Mouse (Mus musculus) c-Kit-positive CD71-positive TER-119-negative erythroid progenitor cells, embryonic 14.5 days (primary cell): Measurements from ENCODE around the gene Gm20388.

Source experiments
- DNase-seq: peaks from one replicate; pipeline ENCODE4 v3.0.0-alpha.2; 2013; ENCODE audit warnings: low read depth

The Gm20388 gene

DNA sequence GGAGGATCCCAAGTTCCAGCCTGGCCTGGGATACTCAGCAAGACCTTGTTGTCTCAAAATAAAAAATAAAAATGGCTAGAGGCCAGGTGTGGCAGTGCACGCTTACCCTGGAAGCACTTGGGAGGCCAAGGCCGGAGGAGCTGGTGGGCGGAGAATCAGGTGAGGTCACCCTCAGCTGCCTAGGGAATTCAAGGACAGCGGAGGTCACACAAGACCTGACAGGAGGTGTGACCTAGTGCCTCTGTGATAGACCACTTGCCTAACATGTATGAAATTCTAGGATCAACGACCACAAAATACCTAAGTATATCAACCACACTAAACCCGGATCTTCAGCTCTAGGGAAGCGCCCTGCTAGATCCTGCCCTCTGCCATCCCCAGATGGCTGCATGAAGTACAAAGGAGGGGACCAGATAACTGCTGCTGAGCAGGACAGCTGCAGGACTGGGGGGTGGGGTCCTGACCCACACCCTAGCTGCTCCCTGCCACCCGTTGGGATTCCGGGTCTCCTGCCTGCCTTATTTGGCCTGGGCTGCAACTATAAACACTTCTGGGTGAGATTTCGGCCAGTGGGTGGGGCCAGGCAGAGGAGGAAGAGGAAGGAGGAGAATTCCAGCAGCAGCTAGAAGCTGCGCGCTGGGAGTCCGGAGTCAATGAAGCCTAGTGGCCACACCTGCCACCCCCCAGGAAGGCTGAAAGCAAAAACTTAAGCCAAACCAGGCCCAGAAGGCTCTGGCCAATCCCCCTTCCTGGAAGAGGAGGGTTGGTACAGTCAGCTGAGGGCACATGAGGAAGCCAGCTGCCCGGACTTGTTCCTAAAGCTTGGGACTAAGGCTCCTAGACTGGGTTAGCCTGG, 2612.4 kb downstream of the Gm20388 start:
- DNase-seq: no peak

GRCm38 (mm10) chr8:122523652-122524360, 2613.2 kb downstream of the Gm20388 start:
- no peak for DNase-seq

DNA sequence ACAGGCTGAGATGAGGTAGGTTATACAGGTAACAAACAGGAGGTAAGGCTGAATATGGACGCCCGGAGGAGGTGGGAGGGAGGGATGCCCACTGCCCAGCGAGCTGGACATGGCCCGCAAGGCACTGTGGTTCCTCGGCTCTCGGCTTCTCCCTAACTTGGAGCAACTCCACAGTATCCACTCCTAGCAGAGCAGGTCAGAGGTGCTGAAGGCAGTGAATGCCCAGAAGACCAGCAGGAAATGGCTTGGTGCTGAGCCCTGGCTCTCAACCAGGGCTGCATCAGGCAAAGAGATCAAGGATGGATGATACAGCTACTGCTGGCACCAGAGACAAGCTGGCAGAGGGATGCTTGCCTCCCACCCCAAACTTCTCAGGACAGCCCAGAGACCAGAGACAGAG, 2613.9 kb downstream of the Gm20388 start:
- no peak for DNase-seq

- peak; percentile 60 for DNase-seq
Observed at GRCm38 (mm10) chr8:122525004-122525403, 2614.4 kb downstream of the Gm20388 start.

- DNase-seq: no peak
Observed at GRCm38 (mm10) chr8:122526084-122526483, 2615.4 kb downstream of the Gm20388 start.

DNA sequence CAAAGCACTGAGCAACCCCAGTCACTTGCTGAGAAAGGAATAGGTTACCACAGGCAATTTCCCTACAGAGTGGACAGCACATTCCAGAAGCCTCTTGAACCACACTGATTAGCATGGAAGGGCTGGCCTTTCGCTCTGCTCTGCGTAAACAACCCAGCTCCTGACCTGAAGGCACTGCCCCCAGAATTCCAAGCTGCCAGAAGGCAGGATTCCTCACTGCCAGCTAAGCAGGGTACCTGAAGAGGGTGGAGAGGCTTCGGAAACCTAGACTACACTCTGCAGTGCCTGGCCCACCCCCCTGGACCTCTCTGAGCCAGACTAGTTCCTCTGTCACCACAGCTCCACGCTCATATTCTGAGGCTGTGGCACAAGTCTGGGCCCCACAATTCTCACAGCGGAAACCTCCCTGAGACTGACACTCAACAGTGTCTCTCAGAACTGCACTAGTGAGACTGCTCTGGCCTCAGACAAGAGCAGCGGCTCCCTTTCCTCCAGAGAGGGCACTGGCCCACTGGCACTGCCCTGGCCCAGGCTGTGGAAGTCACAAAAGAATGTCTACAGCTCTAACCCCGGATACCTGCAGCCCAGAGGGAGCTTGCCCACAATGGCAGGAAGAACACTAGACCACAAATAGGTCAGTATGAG, 2616.0 kb downstream of the Gm20388 start:
- DNase-seq: no peak

DNA sequence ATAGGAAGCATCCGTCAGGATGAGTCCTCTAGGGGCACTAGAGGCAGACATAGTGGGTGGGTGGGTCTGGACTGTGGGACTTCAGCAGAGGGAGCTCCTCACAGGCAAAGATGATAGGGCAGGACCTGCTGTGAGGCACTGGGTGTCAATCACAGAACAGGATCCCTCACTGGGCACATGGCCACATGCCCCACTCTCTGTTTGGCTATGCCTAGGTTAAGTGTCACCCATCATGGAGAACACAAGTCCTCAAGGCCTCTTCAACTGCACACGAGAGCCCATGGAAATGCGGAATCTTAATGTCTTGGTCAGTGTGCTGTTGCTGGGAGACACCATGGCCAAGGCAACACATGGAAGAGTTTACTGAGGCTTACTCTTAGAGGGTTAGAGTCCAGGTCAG, 2617.3 kb downstream of the Gm20388 start:
- DNase-seq: no peak

- no peak for DNase-seq
Observed at GRCm38 (mm10) chr8:122529159-122529558, 2618.5 kb downstream of the Gm20388 start.

DNA sequence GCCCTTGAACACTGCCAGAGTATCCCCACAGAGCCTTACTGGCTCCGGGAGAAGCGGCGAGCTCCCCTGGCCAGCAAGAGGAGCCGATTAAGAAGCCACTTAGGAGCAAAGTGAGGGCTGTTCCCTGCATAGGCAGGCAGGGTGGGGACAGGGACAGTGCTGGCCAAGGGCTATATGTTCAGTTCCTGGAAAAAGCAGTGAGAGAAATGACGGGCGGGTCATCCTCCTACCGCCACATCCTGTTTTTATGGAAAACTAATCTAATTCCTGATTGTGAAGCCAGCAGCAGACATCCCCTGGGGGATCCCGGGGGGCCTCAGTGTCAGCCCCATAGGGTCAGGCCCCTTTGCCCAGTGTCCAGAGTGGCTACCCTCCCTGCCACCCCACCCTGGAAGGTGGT, 2620.7 kb downstream of the Gm20388 start:
- no peak for DNase-seq

DNA sequence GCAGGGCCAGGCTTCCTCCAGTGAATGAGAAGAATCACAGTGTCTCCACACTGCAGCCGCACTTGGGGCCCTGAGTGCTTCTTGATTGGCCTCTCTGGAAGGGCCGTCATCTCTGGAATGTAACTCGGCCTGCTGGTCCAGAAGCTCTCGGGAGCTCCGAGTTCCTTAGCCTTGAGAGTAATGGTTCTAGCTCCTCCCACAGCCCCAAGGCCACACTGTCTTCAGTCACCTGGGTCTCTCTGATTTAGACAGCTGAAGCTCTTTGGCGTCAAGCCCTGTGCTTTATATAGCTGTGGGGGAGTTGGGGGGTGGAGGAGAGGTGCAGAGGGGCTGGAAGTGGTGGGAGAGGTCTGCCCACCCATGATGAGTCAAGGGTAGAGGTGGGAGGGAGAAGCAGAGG, 2626.4 kb downstream of the Gm20388 start:
- no peak for DNase-seq

DNA sequence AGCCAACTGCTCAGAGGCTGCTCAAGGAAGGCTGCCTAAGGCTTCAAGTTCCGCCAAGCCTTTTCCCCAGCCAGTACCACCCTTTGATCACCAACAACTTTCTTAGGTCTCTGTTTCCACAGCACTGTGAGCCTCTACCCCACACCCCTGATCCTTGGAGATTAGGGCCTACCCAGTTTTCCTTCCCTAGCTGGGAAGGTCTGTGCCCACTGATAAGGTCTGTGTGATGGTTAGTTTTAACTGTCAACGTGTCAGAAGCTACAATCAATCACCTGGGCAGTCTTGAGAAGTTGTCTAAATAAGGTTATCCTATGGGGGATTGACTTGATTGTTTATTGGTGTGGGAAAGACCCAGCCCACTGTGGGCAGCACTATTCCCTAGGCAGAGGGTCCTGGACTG, 2627.2 kb downstream of the Gm20388 start:
- DNase-seq: peak; percentile 81

- DNase-seq: no peak
Observed at GRCm38 (mm10) chr8:122538310-122539076, 2627.9 kb downstream of the Gm20388 start.

GRCm38 (mm10) chr8:122544138-122544537, 2633.5 kb downstream of the Gm20388 start:
- no peak for DNase-seq

DNA sequence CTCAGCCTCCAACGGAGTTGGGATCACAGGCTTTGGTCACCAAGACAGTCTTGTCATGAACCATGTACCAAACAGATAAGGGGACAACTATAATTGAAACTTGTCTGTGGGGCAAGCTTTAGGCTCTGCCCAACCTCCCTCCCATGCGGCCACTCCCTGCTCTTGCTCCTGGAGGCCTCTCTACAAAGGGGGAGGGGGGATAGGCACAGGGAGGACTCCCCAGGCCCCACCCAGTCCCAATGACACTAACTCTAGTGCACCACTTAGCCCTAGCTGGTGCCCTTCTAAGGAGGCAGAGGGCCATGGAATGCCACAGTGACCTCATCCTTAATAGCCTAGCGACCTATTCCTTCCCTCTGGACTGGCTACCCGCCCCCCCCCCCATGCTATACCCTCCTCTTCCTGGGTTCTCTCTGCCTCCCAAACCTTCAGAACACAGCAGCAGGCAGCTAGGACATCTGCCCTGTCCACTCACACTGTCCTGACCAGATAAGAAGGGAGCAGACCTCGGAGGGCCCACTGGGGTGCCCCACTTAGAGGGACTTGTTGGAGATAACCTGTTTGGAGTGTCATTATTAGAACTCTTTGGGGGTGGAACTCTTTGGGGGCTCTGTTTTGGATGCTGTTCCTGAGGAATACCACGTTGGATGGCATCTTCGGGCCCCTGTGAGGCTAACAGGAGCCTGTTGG, 2635.6 kb downstream of the Gm20388 start:
- DNase-seq: peak; percentile 81

GRCm38 (mm10) chr8:122546811-122547453, 2636.3 kb downstream of the Gm20388 start:
- DNase-seq: no peak

GRCm38 (mm10) chr8:122547815-122548214, 2637.2 kb downstream of the Gm20388 start:
- DNase-seq: peak; percentile 64

GRCm38 (mm10) chr8:122548331-122548730, 2637.7 kb downstream of the Gm20388 start:
- no peak for DNase-seq

- peak; percentile 63 for DNase-seq
Observed at GRCm38 (mm10) chr8:122548891-122549439, 2638.3 kb downstream of the Gm20388 start.

- no peak for DNase-seq
Observed at GRCm38 (mm10) chr8:122550234-122550994, 2639.8 kb downstream of the Gm20388 start.

DNA sequence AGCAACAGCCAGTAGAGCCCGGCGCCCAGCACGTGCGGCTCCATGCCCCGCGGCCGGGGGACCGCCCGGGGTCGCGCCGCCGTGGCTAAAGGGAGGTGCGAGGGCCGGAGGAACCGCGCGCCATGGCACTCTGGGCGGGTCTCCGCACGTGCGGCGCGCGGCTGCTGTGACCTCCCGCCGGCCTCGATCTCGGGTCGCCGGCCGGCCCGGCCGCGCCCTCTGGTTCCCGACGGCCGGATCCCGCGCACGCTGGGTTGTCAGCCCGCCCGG, 2640.3 kb downstream of the Gm20388 start:
- DNase-seq: no peak
